ENCODE assay signal across 14 mouse cellular contexts in the genomic region with DNA sequence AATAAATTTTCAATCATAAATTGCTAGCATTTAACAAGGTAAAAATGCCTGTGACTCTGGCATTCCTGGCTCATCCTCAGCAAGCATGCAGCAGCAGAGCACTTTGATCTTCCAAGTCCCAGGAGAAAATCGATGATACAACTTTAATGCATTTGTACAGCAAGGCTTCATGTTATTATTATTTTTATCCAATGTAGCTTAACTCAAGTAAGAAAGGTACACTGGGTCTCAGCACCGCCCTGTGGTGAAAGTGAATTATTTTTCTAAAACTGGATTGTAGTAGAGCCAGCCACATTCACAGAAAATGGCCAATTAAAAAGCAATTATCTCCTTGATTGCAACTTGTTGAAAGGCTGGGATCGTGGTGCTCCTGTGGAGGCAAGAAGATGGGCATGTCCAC.
DNase-seq lines count a peak whose midpoint lies in the region; ATAC-seq and TF ChIP-seq lines count a peak whose summit lies in the region.
"Had no signal": no experiment of that assay in that cellular context is flagged by ENCODE, and none has a peak within 500 bp of the region (broad histone marks: within the 10 kb centered on the region; RNA-seq: fewer than 3 reads in every experiment).

No protein-coding gene starts in this region.

- 67% methylated on average over 3 of the region's 3 CpGs for WGBS in hindbrain, embryonic 14.5 days
- 78% methylated on average over 3 of the region's 3 CpGs for WGBS in hindbrain, embryonic 12.5 days
- 82% methylated on average over 3 of the region's 3 CpGs for WGBS in lung, postnatal 0 days

- no peaks in the 10 kb centered on the region for H3K27me3 ChIP-seq in hindbrain, embryonic 14.5 days (ENCODE audit: control insufficient read depth, insufficient read depth, low read length)
- no peaks in the 10 kb centered on the region for H3K27me3 ChIP-seq in hindbrain, embryonic 12.5 days
- no peaks in the 10 kb centered on the region for H3K27me3 ChIP-seq in lung, postnatal 0 days (replicated peaks; ENCODE audit: insufficient read depth, low read length)
- H3K27me3 ChIP-seq: limb, embryonic 15.5 days had no signal

- TF ChIP-seq EP300 in lung, postnatal 0 days (IDR thresholded peaks at IDR 0.05) = no peak

- H3K36me3 ChIP-seq in hindbrain, embryonic 14.5 days (replicated peaks; ENCODE audit: control insufficient read depth, insufficient read depth) = no peaks in the 10 kb centered on the region
- no peaks in the 10 kb centered on the region for H3K36me3 ChIP-seq in hindbrain, embryonic 12.5 days
- no peaks in the 10 kb centered on the region for H3K36me3 ChIP-seq in lung, postnatal 0 days (ENCODE audit: insufficient read depth, low read length)
- H3K36me3 ChIP-seq: heart, embryonic 10.5 days; limb, embryonic 15.5 days had no signal

- no peak overlapping the region for H3K27ac ChIP-seq in hindbrain, embryonic 14.5 days
- H3K27ac ChIP-seq in hindbrain, embryonic 12.5 days = no peak overlapping the region
- H3K27ac ChIP-seq in lung, postnatal 0 days (ENCODE audit: low read length) = no peak overlapping the region
- H3K27ac ChIP-seq: heart, embryonic 10.5 days; limb, embryonic 15.5 days had no signal

- no peaks in the 10 kb centered on the region for H3K9me3 ChIP-seq in hindbrain, embryonic 14.5 days (ENCODE audit: control insufficient read depth, low read length)
- no peaks in the 10 kb centered on the region for H3K9me3 ChIP-seq in hindbrain, embryonic 12.5 days (replicated peaks)
- H3K9me3 ChIP-seq in lung, postnatal 0 days (ENCODE audit: low read length) = no peaks in the 10 kb centered on the region
- H3K9me3 ChIP-seq: heart, embryonic 10.5 days; limb, embryonic 15.5 days had no signal

- no peak overlapping the region for H3K4me2 ChIP-seq in hindbrain, embryonic 14.5 days (replicated peaks)
- H3K4me2 ChIP-seq in hindbrain, embryonic 12.5 days (replicated peaks) = no peak overlapping the region
- no peak overlapping the region for H3K4me2 ChIP-seq in lung, postnatal 0 days (replicated peaks; ENCODE audit: low read depth, low read length)
- H3K4me2 ChIP-seq: limb, embryonic 15.5 days had no signal

- no peak overlapping the region for H3K4me3 ChIP-seq in hindbrain, embryonic 14.5 days (replicated peaks; ENCODE audit: low read length)
- no peak overlapping the region for H3K4me3 ChIP-seq in hindbrain, embryonic 12.5 days
- no peak overlapping the region for H3K4me3 ChIP-seq in lung, postnatal 0 days (ENCODE audit: low read depth, low read length)
- H3K4me3 ChIP-seq: erythroblast, embryonic 14.5 days; heart, embryonic 10.5 days; limb, embryonic 15.5 days had no signal

- DNase-seq in hindbrain, embryonic 14.5 days (ENCODE audit: low spot score) = peak; percentile 40
- peak; percentile 29 for DNase-seq in lung, postnatal 0 days (ENCODE audit: low spot score)
- no peak for DNase-seq in lung, postnatal 14 days
- no peak for DNase-seq in neural tube, embryonic 10.5 days (ENCODE audit: extremely low spot score, low spot score)
- no peak for DNase-seq in spleen, adult 18-20 months
- DNase-seq: adrenal gland, postnatal 25 days; kidney, postnatal 14 days; right cerebral cortex, postnatal 14 days; thymus, postnatal 14 days had no signal

- ATAC-seq in hindbrain, embryonic 14.5 days (ENCODE audit: low FRiP score) = no peak
- ATAC-seq in hindbrain, embryonic 12.5 days (ENCODE audit: low FRiP score) = no peak
- no peak for ATAC-seq in lung, postnatal 0 days
- 0 out of 4 replicates have a peak, but pooled peaks have one; percentile 7 to 12 for ATAC-seq in hematopoietic stem cell, adult 5-6 weeks (replicated peaks in 1 of 2; ENCODE audit: insufficient read depth in 1 of 2, low FRiP score in 2 of 2, low TSS enrichment in 1 of 2, low read depth in 1 of 2, poor library complexity in 2 of 2, severe bottlenecking in 2 of 2)

- H3K9ac ChIP-seq in hindbrain, embryonic 14.5 days = no peak overlapping the region
- H3K9ac ChIP-seq in hindbrain, embryonic 12.5 days = no peak overlapping the region
- H3K9ac ChIP-seq in lung, postnatal 0 days (replicated peaks; ENCODE audit: low read depth) = no peak overlapping the region
- H3K9ac ChIP-seq: limb, embryonic 15.5 days had no signal

- peak; percentile 50 for TF ChIP-seq CTCF in lung, postnatal 0 days (IDR thresholded peaks at IDR 0.05)

- 0 out of 2 replicates have a peak, but pooled peaks cover 3% of the 10 kb centered on the region for H3K4me1 ChIP-seq in hindbrain, embryonic 14.5 days (replicated peaks; ENCODE audit: control insufficient read depth, insufficient read depth, low read length)
- peaks cover 5% of the 10 kb centered on the region for H3K4me1 ChIP-seq in hindbrain, embryonic 12.5 days
- peaks cover 13% of the 10 kb centered on the region; the same call in 1 of the 2 replicates for H3K4me1 ChIP-seq in lung, postnatal 0 days (ENCODE audit: insufficient read depth, low read depth, low read length)

Comparison
In these comparisons a context has a peak if more than half of its experiments do, and no peak if none do; other contexts are left out.
1. DNase-seq: peak in hindbrain, embryonic 14.5 days (single experiment) and lung, postnatal 0 days (single experiment); none in lung, postnatal 14 days (single experiment), neural tube, embryonic 10.5 days (single experiment) and spleen, adult 18-20 months (0 of 2).
2. ATAC-seq: peak in hematopoietic stem cell, adult 5-6 weeks (2 of 2); none in hindbrain, embryonic 14.5 days (single experiment), hindbrain, embryonic 12.5 days (single experiment) and lung, postnatal 0 days (single experiment).